Mouse (Mus musculus): ENCODE data around the gene Adamtsl5. TPM values are rescaled to one million over a fixed set of nuclear protein-coding genes. Genes with fewer than 3 reads are reported as not detected.
A peak's percentile ranks its signal among the peaks of the same experiment; 100 is the strongest.

The Adamtsl5 gene
- polyA plus RNA-seq, 1 experiment from 2014 or later = 0.65 TPM

- Histone ChIP-seq H3K27ac (replicated peaks) (no peak overlapping the region), H3K4me1 (peaks cover 70% of the 10 kb centered on the region)
- 47% methylated on average over 7 of the region's 7 CpGs for WGBS
Observed at GRCm38 (mm10) chr10:80294788-80295303, 53.4 kb downstream of the Adamtsl5 start.

DNA sequence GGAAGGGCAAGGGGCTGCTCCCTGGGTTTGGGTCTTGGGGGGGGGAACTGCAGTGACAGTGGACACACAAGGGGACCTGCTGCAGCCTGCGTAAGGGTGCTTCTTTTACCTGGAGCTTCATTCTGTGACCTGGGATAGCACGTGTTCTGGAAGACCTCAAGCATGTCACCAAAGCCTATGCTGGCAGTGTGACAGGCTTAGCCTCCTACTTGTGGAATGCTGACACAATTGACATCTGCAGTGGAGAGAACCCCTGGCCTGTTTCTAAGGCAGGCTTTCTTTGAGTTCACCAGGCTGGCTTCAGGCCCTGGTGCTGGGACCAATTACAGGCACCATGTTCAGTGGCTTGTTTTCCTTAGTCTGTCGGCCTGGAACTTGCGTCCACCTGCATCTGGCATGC is 53.9 kb downstream of the Adamtsl5 start:
- no peaks in the 10 kb centered on the region for H3K9me3 ChIP-seq
- peaks cover 31% of the 10 kb centered on the region for H3K27me3 ChIP-seq (replicated peaks; ENCODE audit: low read depth, poor library complexity, severe bottlenecking)
- H3K27ac ChIP-seq (replicated peaks) = no peak overlapping the region
- no peak for DNase-seq (ENCODE audit: low spot score)
- peak overlapping the region; percentile 98 for H3K4me3 ChIP-seq
- peaks cover 25% of the 10 kb centered on the region for H3K36me3 ChIP-seq (replicated peaks)
- WGBS = 76% methylated on average over 4 of the region's 4 CpGs
- H3K4me1 ChIP-seq = peaks cover 65% of the 10 kb centered on the region

More at GRCm38 (mm10) chr10:80294788-80295303, 53.4 kb downstream of the Adamtsl5 start:
- H3K27me3 ChIP-seq (replicated peaks; ENCODE audit: low read depth, poor library complexity, severe bottlenecking) = peaks cover 36% of the 10 kb centered on the region
- peaks cover 24% of the 10 kb centered on the region for H3K36me3 ChIP-seq (replicated peaks)
- H3K4me3 ChIP-seq = peak overlapping the region; percentile 98
- no peak for DNase-seq (ENCODE audit: low spot score)
- no peaks in the 10 kb centered on the region for H3K9me3 ChIP-seq

GRCm38 (mm10) chr10:80293325-80293724 is 54.9 kb downstream of the Adamtsl5 start:
- Histone ChIP-seq H3K27ac (replicated peaks) (peak overlapping the region; percentile 99), H3K9me3 (no peaks in the 10 kb centered on the region), H3K36me3 (replicated peaks) (peaks cover 35% of the 10 kb centered on the region), H3K27me3 (replicated peaks; ENCODE audit: low read depth, poor library complexity, severe bottlenecking) (peaks cover 21% of the 10 kb centered on the region), H3K4me3 (peak overlapping the region; percentile 98), H3K4me1 (peaks cover 55% of the 10 kb centered on the region)
- no peak for DNase-seq (ENCODE audit: low spot score)
- 27% methylated on average over 14 of the region's 14 CpGs for WGBS

DNA sequence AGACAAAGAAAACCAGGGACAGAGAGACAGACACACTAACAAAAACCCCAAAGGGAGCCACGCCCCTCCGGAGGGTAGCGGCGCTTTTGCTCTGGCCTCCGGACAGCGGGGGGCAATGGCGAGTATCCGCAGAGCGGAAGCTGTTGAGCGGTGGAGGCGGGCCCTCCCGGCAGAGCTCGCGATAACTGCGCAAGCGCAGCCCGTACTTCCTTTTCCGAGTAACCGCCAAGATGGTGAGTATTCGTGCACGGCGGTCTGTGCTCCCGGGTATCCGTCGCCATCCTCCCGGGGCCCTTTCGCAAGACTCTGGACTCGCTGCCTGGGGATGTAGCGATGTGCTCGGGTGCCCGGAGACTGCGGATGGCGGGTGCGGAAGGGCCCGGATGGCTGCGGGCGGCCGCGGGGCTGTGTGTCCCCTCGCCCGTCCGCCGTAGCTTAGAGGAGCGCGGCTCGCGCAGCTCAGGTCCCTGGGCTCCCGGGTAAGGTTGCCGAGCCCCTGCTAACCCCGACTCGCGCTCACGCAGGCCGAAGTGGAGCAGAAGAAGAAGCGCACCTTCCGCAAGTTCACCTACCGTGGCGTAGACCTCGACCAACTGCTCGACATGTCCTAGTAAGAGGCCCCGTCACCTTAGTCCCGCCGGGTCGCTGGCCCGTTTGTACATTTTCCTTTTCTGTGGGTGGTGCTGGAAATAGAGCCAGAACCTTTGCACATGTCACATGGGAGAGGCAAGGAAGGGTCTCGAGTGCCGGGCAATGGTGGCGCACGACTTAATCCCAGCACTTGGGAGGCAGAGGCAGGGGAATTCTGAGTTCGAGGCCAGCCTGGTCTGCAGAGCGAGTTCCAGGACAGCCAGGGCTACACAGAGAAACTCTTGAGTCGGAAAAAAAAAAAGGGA is 55.7 kb downstream of the Adamtsl5 start, which contains the start of gene Rps15:
Gene Rps15, plus strand, starts transcription at position 203 of the 896 bp plus-strand sequence.
- peak; percentile 98 for DNase-seq (ENCODE audit: low spot score)
- under 1% methylated on average over 72 of the region's 72 CpGs for WGBS
- H3K36me3 ChIP-seq (replicated peaks) = peaks cover 42% of the 10 kb centered on the region
- peaks cover 12% of the 10 kb centered on the region for H3K27me3 ChIP-seq (replicated peaks; ENCODE audit: low read depth, poor library complexity, severe bottlenecking)
- peak within 1 kb of the TSS; percentile 99 for H3K27ac ChIP-seq (replicated peaks)
- H3K9me3 ChIP-seq = no peaks in the 10 kb centered on the region
- H3K4me3 ChIP-seq = peak within 1 kb of the TSS; percentile 98
- peaks cover 49% of the 10 kb centered on the region for H3K4me1 ChIP-seq

Small RNA genes lying within 50 kb of the gene (microRNA-seq; reads per million reads assigned to microRNA genes)
- gene Gm22721 = not detected

Other genes starting within 250 kb of the Adamtsl5 start
- gene Sbno2, start 242.8 kb downstream of the Adamtsl5 start, polyA plus RNA-seq (2016; fragmentation: Nextera tagmentation; extraction: Ambion mirVana) = 16.2 and 18.2 TPM in 2 replicates
- gene Stk11, start 232.6 kb downstream of the Adamtsl5 start, polyA plus RNA-seq (2016; fragmentation: Nextera tagmentation; extraction: Ambion mirVana) = 16.1 and 17.5 TPM in 2 replicates
- gene Atp5d, start 209.8 kb downstream of the Adamtsl5 start, polyA plus RNA-seq (2016; fragmentation: Nextera tagmentation; extraction: Ambion mirVana) = 491 and 493 TPM in 2 replicates
- gene Cbarp, start 207.6 kb downstream of the Adamtsl5 start, polyA plus RNA-seq (2016; fragmentation: Nextera tagmentation; extraction: Ambion mirVana) = 4.9 and 8.5 TPM in 2 replicates
- 22.2 TPM in 2 replicates for gene Midn, start 200.1 kb downstream of the Adamtsl5 start, polyA plus RNA-seq (2016; fragmentation: Nextera tagmentation; extraction: Ambion mirVana)
- gene Cirbp, start 182.4 kb downstream of the Adamtsl5 start, polyA plus RNA-seq (2016; fragmentation: Nextera tagmentation; extraction: Ambion mirVana) = 93.2 and 110 TPM in 2 replicates
- 10.8 and 12.0 TPM in 2 replicates for gene 1600002K03Rik, start 175.5 kb downstream of the Adamtsl5 start, polyA plus RNA-seq (2016; fragmentation: Nextera tagmentation; extraction: Ambion mirVana)
- 45.2 and 50.1 TPM in 2 replicates for gene Efna2, start 168.9 kb downstream of the Adamtsl5 start, polyA plus RNA-seq (2016; fragmentation: Nextera tagmentation; extraction: Ambion mirVana)
- 95.9 and 98.1 TPM in 2 replicates for gene Mum1, start 122.0 kb downstream of the Adamtsl5 start, polyA plus RNA-seq (2016; fragmentation: Nextera tagmentation; extraction: Ambion mirVana)
- gene Ndufs7, start 99.3 kb downstream of the Adamtsl5 start, polyA plus RNA-seq (2016; fragmentation: Nextera tagmentation; extraction: Ambion mirVana) = 303 and 309 TPM in 2 replicates
- gene Gamt, start 87.4 kb downstream of the Adamtsl5 start, polyA plus RNA-seq (2016; fragmentation: Nextera tagmentation; extraction: Ambion mirVana) = 24.4 and 25.0 TPM in 2 replicates
- 56.2 and 58.5 TPM in 2 replicates for gene Dazap1, start 86.9 kb downstream of the Adamtsl5 start, polyA plus RNA-seq (2016; fragmentation: Nextera tagmentation; extraction: Ambion mirVana)
- gene Rps15, start 56.0 kb downstream of the Adamtsl5 start, polyA plus RNA-seq (2016; fragmentation: Nextera tagmentation; extraction: Ambion mirVana) = 1,079 and 1,119 TPM in 2 replicates
- gene Apc2, start 52.4 kb downstream of the Adamtsl5 start, polyA plus RNA-seq (2016; fragmentation: Nextera tagmentation; extraction: Ambion mirVana) = 11.8 and 12.6 TPM in 2 replicates
- 53.7 and 56.2 TPM in 2 replicates for gene 2310011J03Rik, start 27.9 kb downstream of the Adamtsl5 start, polyA plus RNA-seq (2016; fragmentation: Nextera tagmentation; extraction: Ambion mirVana)
- 5.0 and 5.5 TPM in 2 replicates for gene Pcsk4, start 18.9 kb downstream of the Adamtsl5 start, polyA plus RNA-seq (2016; fragmentation: Nextera tagmentation; extraction: Ambion mirVana)
- 6.6 TPM in 2 replicates for gene Reep6, start 18.5 kb downstream of the Adamtsl5 start, polyA plus RNA-seq (2016; fragmentation: Nextera tagmentation; extraction: Ambion mirVana)
- 0.37 and 0.43 TPM in 2 replicates for gene Plk5, start 8.0 kb upstream of the Adamtsl5 start, polyA plus RNA-seq (2016; fragmentation: Nextera tagmentation; extraction: Ambion mirVana)
- 6.4 and 7.1 TPM in 2 replicates for gene Mex3d, start 39.2 kb upstream of the Adamtsl5 start, polyA plus RNA-seq (2016; fragmentation: Nextera tagmentation; extraction: Ambion mirVana)
- gene Mbd3, start 51.1 kb upstream of the Adamtsl5 start, polyA plus RNA-seq (2016; fragmentation: Nextera tagmentation; extraction: Ambion mirVana) = 371 and 377 TPM in 2 replicates
- gene Uqcr11, start 58.4 kb upstream of the Adamtsl5 start, polyA plus RNA-seq (2016; fragmentation: Nextera tagmentation; extraction: Ambion mirVana) = 615 and 629 TPM in 2 replicates
- gene Tcf3, start 85.2 kb upstream of the Adamtsl5 start, polyA plus RNA-seq (2016; fragmentation: Nextera tagmentation; extraction: Ambion mirVana) = 225 and 235 TPM in 2 replicates
- gene Onecut3, start 146.4 kb upstream of the Adamtsl5 start, polyA plus RNA-seq (2016; fragmentation: Nextera tagmentation; extraction: Ambion mirVana) = 0.17 and 0.58 TPM in 2 replicates
- gene Atp8b3, start 190.7 kb upstream of the Adamtsl5 start, polyA plus RNA-seq (2016; fragmentation: Nextera tagmentation; extraction: Ambion mirVana) = 0.51 and 0.75 TPM in 2 replicates
- 34.7 and 35.0 TPM in 2 replicates for gene Rexo1, start 213.1 kb upstream of the Adamtsl5 start, polyA plus RNA-seq (2016; fragmentation: Nextera tagmentation; extraction: Ambion mirVana)
- 8.5 TPM in 2 replicates for gene Klf16, start 228.9 kb upstream of the Adamtsl5 start, polyA plus RNA-seq (2016; fragmentation: Nextera tagmentation; extraction: Ambion mirVana)
- 79.8 and 84.9 TPM in 2 replicates for gene Abhd17a, start 241.9 kb upstream of the Adamtsl5 start, polyA plus RNA-seq (2016; fragmentation: Nextera tagmentation; extraction: Ambion mirVana)